Mouse (Mus musculus) embryonic fibroblast, embryonic 13.5 days (primary cell): ENCODE data around the gene Degs1. TPM values are rescaled to one million over a fixed set of nuclear protein-coding genes. Genes with fewer than 3 reads are reported as not detected.
"Not testable (repeated sequence)": the region's sequence is repeated elsewhere in the genome, so short reads cannot be mapped to it uniquely, and the experiment has no call there.

Experiments used
- H3K27ac ChIP-seq: 2 replicates; pipeline ENCODE4 v1.5.1; 2012; ENCODE audit warnings: low read length, control low read depth, inconsistent platforms; ENCODE audit not compliant: insufficient read depth
- H3K4me1 ChIP-seq: 2 replicates; pipeline ENCODE4 v1.6.1; 2011; ENCODE audit warnings: low read length; ENCODE audit not compliant: control insufficient read depth, insufficient read depth
- H3K4me3 ChIP-seq: 2 replicates; pipeline ENCODE4 v1.5.1; 2011; ENCODE audit warnings: mild to moderate bottlenecking, control low read depth, low read length; ENCODE audit not compliant: insufficient read depth
- CTCF ChIP-seq: IDR thresholded peaks from 2 replicates; pipeline ENCODE4 v1.5.1; 2011; ENCODE audit warnings: mild to moderate bottlenecking, control low read depth, low read length, moderate library complexity, borderline replicate concordance; ENCODE audit not compliant: insufficient read depth
- POLR2A ChIP-seq: IDR thresholded peaks from 2 replicates; pipeline ENCODE4 v1.6.1; 2011; ENCODE audit warnings: low read depth, mild to moderate bottlenecking, control low read depth, low read length, moderate library complexity
- polyA plus RNA-seq: library from polyadenylated mRNA; stranded (reverse); fragments of >200 nt; gene quantifications from 2 replicates; pipeline ENCODE4 v1.2.4, GENCODE M21; 2011; ENCODE audit warnings: low read depth; ENCODE audit not compliant: missing spikeins, insufficient read length

The Degs1 gene
- polyA plus RNA-seq, 1 experiment, result 210 TPM

DNA sequence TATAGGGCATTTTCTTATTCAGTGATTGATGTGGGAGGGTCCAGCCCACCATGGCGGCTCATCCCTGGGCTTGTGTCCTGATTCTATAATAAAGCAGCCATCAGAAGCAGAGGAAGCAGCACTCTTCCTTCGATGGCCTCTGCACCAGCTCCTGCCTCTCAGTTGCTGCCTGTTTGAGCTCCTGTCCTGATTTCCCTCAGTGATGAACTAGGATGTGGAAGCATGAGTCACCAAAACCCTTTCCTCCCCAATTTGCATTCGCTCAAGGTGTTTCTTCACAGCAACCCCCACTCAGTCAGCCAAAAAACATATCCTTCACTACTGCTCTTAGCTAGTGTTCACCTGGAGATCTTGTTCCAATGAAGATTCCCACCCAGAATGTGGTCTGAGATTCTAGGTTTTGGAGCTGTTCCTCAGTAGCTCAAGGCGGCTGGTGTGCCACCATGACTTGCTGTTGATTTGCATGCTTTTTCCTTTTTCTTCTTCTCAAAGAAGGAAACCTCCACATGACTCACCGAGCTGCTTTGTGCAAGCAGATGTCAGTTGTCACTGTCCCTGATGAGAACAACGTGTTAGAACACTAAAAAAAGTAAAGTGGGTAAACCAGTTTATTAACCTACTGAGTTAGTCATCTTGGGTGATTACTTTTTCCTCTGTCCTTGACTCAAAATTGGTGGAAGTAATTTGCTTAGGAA lies 19.7 kb upstream of the Degs1 start:
- no peak overlapping the region for H3K4me3 ChIP-seq
- TF ChIP-seq POLR2A, result no peak
- no peak for TF ChIP-seq CTCF

DNA sequence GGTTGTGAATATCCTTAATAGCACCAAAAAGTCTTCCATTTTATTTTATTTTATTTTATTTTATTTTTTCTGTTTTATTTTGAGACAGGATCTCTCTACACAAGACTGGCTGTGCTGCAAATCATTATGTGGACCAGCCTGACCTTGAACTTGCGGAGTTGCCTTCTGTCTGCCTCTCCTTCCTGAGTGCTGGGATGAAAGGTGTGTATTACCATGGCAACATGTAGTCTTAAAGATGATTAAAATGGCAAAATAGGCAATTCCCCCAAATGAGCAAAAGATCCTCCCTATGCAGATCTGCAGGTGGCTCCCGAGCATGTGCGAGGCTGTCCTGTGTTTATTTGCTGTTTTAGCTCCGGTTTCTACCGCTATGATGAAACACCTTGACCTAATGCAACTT lies 15.2 kb upstream of the Degs1 start:
- no peak overlapping the region for H3K4me3 ChIP-seq
- TF ChIP-seq POLR2A (no peak), CTCF (no peak)
- H3K27ac ChIP-seq, result no peak overlapping the region
- H3K4me1 ChIP-seq, result no peaks in the 10 kb centered on the region

More for the DNA sequence above, 19.7 kb upstream of the Degs1 start:
- H3K4me1 ChIP-seq, result no peaks in the 10 kb centered on the region
- no peak overlapping the region for H3K27ac ChIP-seq

DNA sequence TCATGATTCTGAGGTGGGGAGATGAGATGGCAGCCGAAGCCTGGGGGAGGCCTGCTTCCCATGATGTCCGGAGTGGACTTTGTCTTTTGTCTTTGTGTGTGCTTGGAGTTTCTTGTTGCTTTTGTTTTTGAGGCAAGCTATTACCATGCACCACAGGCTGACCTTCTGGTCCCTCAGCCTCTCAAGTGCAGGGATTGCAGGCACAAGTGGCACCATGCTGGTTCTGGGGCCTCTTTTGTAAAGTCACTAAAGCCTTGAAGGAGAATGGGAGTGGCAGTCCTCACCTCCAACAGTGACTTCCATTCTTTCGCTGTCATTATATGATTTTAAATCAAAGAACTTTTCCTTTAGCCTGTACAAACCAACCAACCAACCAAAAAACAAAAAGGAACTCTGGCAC lies 14.6 kb upstream of the Degs1 start:
- Histone ChIP-seq H3K27ac (no peak overlapping the region), H3K4me3 (no peak overlapping the region), H3K4me1 (no peaks in the 10 kb centered on the region)
- TF ChIP-seq POLR2A (no peak), CTCF (no peak)

DNA sequence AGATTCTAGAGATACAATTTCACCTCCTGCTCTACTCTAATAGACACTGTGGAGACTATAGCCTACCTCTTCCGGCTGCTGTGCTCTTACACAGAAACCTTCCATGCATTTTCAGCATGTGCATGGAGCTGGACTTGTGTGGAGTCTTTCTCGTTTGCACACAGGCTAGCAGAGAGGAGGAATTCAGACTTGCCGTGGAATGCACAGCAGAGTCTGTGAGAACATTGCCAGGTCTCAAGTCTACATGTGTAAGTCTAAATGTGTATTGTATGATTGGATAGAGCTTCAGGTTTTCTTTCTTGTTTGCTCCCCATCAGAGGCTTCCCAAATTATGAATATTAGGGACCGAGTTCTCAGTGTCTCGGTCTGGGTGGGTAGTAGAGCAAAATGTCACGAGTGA lies 14.2 kb upstream of the Degs1 start:
- Histone ChIP-seq H3K4me3 (no peak overlapping the region), H3K27ac (no peak overlapping the region), H3K4me1 (no peaks in the 10 kb centered on the region)
- TF ChIP-seq CTCF (no peak), POLR2A (no peak)

DNA sequence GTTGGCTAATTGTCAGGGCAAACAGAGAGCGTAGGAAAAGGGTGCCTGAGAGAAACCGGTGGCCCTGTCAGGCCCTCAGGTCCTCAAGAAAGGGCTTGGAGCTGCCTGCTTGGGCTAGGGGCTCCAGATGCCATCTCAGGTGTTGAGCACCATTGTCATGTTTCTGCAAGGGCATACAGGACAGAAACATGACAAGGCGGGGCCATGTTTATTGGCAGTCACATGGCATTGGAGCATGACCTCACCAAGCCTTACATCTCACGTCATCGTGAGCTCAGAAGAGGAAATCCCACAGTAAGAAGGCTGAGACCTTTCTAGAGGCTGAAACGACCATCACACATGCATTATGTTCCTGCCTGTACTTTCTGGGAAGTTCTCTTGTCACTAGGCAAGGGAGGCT lies 13.5 kb upstream of the Degs1 start:
- TF ChIP-seq CTCF (no peak), POLR2A (no peak)
- H3K4me1 ChIP-seq, result no peaks in the 10 kb centered on the region
- no peak overlapping the region for H3K27ac ChIP-seq
- H3K4me3 ChIP-seq, result no peak overlapping the region

DNA sequence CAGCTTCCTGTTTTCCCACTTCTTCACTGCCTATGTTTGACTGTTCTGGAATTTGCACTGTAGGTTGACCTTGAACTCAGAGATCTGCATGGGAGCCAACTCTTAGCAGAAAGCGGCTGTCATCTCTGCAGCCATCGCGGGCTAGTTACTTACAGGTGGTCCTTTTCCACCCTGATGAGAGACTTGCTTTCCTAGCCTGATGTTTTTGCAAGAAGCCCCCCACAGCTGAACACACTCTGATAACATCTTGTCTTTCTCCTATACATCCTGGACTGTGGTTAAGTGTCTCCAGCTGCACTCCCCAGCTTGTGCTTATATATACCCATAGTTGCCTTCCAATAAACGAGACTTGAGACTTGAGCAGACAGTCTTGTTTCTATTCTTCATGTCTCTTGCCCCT lies 9.7 kb upstream of the Degs1 start:
- Histone ChIP-seq H3K27ac (no peak overlapping the region), H3K4me1 (no peaks in the 10 kb centered on the region), H3K4me3 (no peak overlapping the region)
- TF ChIP-seq CTCF (no peak), POLR2A (no peak)

DNA sequence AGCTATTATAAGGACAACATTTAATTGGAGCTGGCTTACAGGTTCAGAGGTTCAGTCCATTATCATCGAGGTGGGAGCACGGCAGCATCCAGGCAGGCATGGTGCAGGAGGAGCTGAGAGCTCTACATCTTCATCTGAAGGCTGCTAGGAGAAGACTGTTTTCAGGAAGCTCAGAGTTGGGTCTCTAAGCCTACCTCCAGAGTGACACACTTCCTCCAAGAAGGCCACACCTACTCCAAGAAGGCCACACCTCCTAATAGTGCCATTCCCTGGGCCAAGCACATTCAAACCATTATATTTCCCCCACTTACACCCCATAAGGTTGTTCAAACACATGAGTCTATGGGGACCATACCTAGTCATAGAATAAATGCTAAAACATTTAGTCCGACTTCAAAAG lies 8.1 kb upstream of the Degs1 start:
- H3K4me1 ChIP-seq, H3K4me3 ChIP-seq: not testable (repeated sequence)

DNA sequence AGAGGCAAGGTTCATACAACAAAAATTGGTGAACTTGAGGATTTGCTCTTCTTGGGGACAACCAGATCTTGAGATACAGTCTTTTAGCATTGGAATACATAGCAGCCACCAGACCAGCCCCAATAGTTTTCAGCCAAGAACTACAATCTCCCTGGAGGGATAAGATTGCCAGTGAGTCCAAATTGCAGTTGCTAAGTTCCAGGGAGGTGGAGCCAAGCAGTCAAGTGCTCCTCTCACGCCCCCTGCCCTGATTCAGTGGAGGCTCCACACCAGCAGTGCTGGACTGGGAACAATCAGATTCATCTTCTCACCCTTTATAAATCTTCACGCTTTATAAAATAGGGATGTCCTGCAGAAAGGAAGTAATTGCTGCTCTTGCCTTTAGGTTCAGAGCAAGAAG lies 7.2 kb upstream of the Degs1 start:
- no peaks in the 10 kb centered on the region for H3K4me1 ChIP-seq
- H3K4me3 ChIP-seq, result no peak overlapping the region
- no peak for TF ChIP-seq POLR2A
- no peak for TF ChIP-seq CTCF
- no peak overlapping the region for H3K27ac ChIP-seq

More for the DNA sequence above, 8.1 kb upstream of the Degs1 start:
- H3K27ac ChIP-seq, result not testable (repeated sequence)

DNA sequence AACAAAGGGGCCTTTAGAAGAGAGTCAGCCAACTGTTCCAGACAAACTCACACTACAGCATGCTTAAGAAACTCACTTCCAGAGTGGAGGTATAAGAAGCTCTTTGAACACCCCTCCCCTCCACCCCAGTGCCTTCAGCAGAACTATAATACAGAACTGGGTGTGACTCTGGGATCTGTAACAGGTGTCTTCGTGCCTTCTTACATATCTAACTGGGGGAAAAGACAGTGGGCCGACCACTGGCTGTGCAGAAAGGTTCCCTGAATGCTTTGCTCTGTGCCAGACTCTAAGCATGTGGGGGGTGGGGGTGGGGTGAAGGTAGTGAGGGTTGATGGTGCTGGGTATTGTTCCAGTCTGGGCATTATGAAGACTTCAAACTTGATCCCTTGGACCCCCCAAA lies 6.0 kb upstream of the Degs1 start:
- H3K4me1 ChIP-seq, result no peaks in the 10 kb centered on the region
- no peak for TF ChIP-seq POLR2A
- TF ChIP-seq CTCF, result no peak

DNA sequence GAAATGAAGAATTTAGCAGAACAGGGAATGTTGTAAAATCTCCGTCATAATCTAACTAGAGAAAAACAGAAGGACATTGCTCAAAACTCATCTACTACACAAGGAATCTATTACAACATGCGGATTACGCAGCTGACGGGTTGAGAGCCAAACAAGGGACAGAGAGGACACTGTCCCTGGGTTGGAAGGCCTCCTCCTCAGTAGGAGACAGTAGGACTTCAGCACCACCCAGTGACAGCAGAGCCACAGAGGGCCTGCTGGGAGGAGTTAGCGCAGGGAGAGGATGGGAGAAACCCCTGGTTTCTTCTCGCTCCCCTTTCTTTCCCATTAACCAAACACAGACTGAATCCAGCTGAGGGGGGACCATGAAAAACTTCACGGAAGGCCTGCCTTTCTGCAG lies 5.2 kb upstream of the Degs1 start:
- Histone ChIP-seq H3K4me3 (no peak overlapping the region), H3K4me1 (no peaks in the 10 kb centered on the region; the same call in 1 of the 2 replicates), H3K27ac (no peak overlapping the region)
- TF ChIP-seq POLR2A (no peak), CTCF (no peak)

More for the DNA sequence above, 6.0 kb upstream of the Degs1 start:
- Histone ChIP-seq H3K4me3 (no peak overlapping the region), H3K27ac (no peak overlapping the region)

DNA sequence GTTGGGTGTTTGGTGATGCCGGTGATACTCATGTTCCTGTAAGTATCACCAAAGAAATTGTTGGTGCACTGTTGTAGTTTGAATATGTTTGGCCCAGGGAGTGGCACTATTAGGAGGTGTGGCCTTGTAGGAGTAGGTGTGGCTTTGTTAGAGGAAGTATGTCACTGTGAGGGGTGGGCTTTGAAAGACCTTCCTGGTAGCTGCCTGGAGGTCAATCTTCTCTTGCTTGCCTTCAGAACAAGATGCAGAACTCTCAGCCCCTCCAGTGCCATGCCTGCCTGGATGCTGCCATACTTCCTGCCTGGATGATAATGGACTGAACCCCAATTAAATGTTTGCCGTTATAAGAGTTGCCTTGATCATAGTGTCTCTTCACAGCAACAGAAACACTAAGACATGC lies 2.2 kb upstream of the Degs1 start:
- H3K4me1 ChIP-seq, result peaks cover 4% of the 10 kb centered on the region
- TF ChIP-seq CTCF, result no peak

More for the DNA sequence above, 2.2 kb upstream of the Degs1 start:
- no peak overlapping the region for H3K27ac ChIP-seq
- H3K4me3 ChIP-seq, result no peak overlapping the region
